Mouse (Mus musculus) G1E (cell line): Measurements from ENCODE around the gene Rasd2. TPM values are rescaled to one million over a fixed set of nuclear protein-coding genes. Genes with fewer than 3 reads are reported as not detected.
A peak's percentile ranks its signal among the peaks of the same experiment; 100 is the strongest.

Source experiments
- ATAC-seq: 2 replicates; pipeline ENCODE4 v1.8.0; 2016; ENCODE audit warnings: mild to moderate bottlenecking; ENCODE audit not compliant: insufficient number of reproducible peaks, poor library complexity, low FRiP score, severe bottlenecking; ENCODE audit errors: extremely low read depth
- DNase-seq: peaks from one replicate; pipeline ENCODE4 v3.0.0; 2012; ENCODE audit warnings: low spot score
- H3K27me3 ChIP-seq: 2 replicates; pipeline ENCODE4 v1.6.1; 2012; ENCODE audit warnings: mild to moderate bottlenecking, low read length, inconsistent platforms; ENCODE audit not compliant: insufficient read depth
- H3K36me3 ChIP-seq: replicated peaks from 2 replicates; pipeline ENCODE3; 2012; ENCODE audit warnings: mild to moderate bottlenecking, inconsistent platforms
- H3K4me1 ChIP-seq: 2 replicates; pipeline ENCODE4 v1.6.1; 2012; ENCODE audit warnings: low read depth, low read length, inconsistent platforms, mixed read lengths; ENCODE audit not compliant: insufficient read depth
- H3K4me3 ChIP-seq: 2 replicates; pipeline ENCODE4 v1.5.1; 2012; ENCODE audit warnings: low read depth, mild to moderate bottlenecking, inconsistent platforms, low read length, moderate library complexity, mixed read lengths
- H3K9me3 ChIP-seq: replicated peaks from 2 replicates; pipeline ENCODE4 v1.6.1; 2012; ENCODE audit warnings: inconsistent platforms
- CTCF ChIP-seq: IDR thresholded peaks from 2 replicates; pipeline ENCODE4 v1.5.1; 2012; ENCODE audit warnings: low read depth, low read length, inconsistent platforms, mixed read lengths
- GATA1 ChIP-seq: IDR thresholded peaks from 2 replicates; pipeline ENCODE4 v1.6.1; 2012; ENCODE audit warnings: borderline replicate concordance, low read length, inconsistent platforms, mixed read lengths
- GATA2 ChIP-seq: IDR thresholded peaks from 2 replicates; pipeline ENCODE4 v1.6.1; 2012; ENCODE audit warnings: low read depth, low read length, inconsistent platforms, borderline replicate concordance
- POLR2AphosphoS5 ChIP-seq: IDR thresholded peaks from 2 replicates; pipeline ENCODE4 v1.6.1; 2012; ENCODE audit warnings: low read depth, low read length, inconsistent platforms; ENCODE audit not compliant: insufficient replicate concordance
- TAL1 ChIP-seq: conservative IDR thresholded peaks from 2 replicates; pipeline ENCODE4 v1.6.1; 2012; ENCODE audit warnings: low read depth, low read length, inconsistent platforms, mixed read lengths
- polyA plus RNA-seq: library from polyadenylated mRNA; stranded (reverse); fragments of >175 nt; gene quantifications from 2 replicates; pipeline ENCODE4 v1.2.3, GENCODE M21; 2012
- total RNA-seq, 2 experiments: library from RNA; stranded (forward) in 1 of 2; stranded (reverse) in 1 of 2; fragments of 200-1000 nt in 1 of 2; fragments of >200 nt in 1 of 2; fragmentation: Nextera tagmentation in 1 of 2; gene quantifications; 2 replicates each; pipeline ENCODE4 v1.2.3; 2014 to 2017

Gene Rasd2
- total and polyA plus RNA-seq, 3 experiments = 0.11 TPM; not detected in 2

DNA sequence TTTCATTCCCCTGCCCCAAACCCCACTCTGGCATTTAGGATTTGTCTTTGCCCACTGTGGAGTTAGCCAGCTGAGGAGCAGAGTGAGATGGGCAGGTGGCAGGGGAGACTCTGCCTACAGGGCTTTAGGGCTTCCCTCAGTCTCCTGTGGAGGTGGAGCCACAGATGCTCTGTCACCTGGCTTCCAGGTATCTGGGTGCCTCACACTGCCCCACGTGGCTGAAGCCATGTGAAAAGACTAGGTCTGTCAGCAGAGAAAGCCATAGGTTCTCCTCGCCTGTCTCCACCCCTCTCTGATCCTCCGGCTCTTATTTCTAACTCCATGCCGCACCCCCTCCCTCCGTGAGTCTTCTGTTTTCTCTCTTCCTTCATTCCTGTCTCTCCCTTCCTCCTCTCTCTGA, 2.2 kb downstream of the Rasd2 start:
- Histone ChIP-seq H3K9me3 (peaks cover 14% of the 10 kb centered on the region), H3K27me3 (peaks cover 27% of the 10 kb centered on the region; the same call in 1 of the 2 replicates), H3K4me3 (no peak overlapping the region), H3K4me1 (no peaks in the 10 kb centered on the region), H3K36me3 (no peaks in the 10 kb centered on the region)
- TF ChIP-seq TAL1 (no peak), GATA2 (no peak), GATA1 (no peak), CTCF (no peak), POLR2AphosphoS5 (no peak)
- ATAC-seq (no peak), DNase-seq (no peak)

DNA sequence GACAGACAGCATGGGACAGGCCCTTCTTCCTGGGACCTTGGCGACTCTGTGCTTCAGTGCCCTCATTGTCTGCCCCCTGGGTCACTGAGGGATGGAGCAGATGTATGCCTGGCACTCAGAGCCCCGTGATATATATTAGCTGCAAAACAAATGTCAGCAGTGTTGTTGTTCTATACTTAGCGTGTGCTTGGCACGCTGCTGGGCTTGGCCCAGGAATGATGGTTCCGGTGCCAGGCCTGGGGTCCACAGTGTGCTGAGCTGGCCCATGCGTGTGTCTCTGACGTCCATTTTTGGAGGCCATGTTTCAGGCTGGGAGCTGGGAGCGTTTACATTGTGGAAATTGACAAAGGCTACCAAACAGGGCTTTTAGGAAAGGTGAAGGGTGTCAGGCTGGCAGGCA, 3.1 kb downstream of the Rasd2 start:
- H3K27me3 ChIP-seq = peaks cover 28% of the 10 kb centered on the region
- peak; percentile 0 for DNase-seq

DNA sequence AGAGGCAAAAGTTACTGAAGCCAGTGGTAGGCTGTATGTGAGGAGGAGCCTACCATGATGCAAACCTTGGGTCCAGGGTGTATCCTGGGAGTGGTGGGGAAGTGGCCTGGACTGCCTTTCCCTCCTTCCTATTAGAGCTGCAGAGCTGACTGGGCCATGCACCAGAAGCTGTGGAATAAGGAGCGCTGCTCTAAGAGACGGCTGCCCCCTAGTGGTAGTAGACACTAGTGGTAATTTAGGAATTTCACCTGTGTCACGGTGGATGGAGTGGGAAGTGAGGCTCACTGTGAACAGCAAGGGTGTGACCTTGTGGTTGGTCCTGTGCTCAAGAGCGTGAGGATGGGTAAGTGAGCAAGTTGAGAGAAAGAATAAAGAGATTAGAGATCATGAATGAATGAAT, 4.2 kb downstream of the Rasd2 start:
- no peak overlapping the region for H3K4me3 ChIP-seq
- ATAC-seq = peak; percentile 49; the same call in 1 of the 2 replicates
- TF ChIP-seq GATA2 = no peak
- TF ChIP-seq POLR2AphosphoS5 = no peak
- TF ChIP-seq GATA1 = no peak
- peak; percentile 70 for TF ChIP-seq CTCF
- no peak for TF ChIP-seq TAL1
- peak; percentile 61 for DNase-seq
- H3K4me1 ChIP-seq = no peaks in the 10 kb centered on the region
- peaks cover 10% of the 10 kb centered on the region for H3K9me3 ChIP-seq
- no peaks in the 10 kb centered on the region for H3K36me3 ChIP-seq
- H3K27me3 ChIP-seq = peaks cover 27% of the 10 kb centered on the region

More for the DNA sequence above, 3.1 kb downstream of the Rasd2 start:
- ATAC-seq = no peak
- TF ChIP-seq GATA1 (no peak), POLR2AphosphoS5 (no peak), GATA2 (no peak), TAL1 (no peak), CTCF (no peak)
- H3K4me3 ChIP-seq = no peak overlapping the region
- no peaks in the 10 kb centered on the region for H3K4me1 ChIP-seq
- no peaks in the 10 kb centered on the region for H3K36me3 ChIP-seq
- peaks cover 14% of the 10 kb centered on the region for H3K9me3 ChIP-seq

DNA sequence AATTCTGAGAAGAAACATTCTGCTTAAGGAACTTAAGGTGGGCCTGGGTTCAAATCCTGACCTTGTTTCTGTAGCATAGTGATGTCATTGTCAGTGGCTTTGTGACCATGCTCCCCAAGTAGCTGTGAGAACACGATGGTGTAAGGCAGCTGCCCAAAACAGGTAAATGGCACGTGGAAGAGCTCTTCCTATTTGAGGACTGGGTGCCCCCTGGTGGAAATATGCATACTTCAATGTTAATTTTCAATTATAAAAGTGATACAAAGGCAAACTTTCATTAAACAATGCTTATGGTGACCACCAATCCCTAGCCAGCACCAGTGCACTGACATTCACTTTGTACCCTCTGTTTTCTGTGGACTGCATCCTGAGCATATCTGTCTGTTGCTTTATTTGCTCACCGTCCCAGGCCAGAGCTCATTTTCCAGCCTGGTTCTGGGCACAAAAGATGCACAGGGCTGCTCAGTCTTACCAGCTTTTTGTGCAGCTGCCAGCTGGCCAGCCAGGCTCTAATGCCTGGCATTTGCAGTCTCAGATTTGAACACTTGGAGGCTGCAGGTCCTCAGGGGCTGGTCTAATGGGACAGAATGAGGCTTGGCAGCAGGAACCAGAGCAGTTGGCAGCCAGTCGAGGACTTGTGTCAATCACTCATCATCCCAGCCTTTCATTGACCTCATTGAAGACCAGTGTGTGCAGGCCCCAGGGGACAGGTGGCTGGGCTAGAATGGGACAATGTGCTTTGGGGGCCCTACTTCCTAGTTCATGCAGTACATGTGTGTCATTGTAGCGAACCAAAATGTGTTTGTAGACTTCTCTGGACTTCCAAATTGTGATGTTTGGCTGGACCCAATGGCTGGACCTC, 6.4 kb downstream of the Rasd2 start:
- peaks cover 14% of the 10 kb centered on the region for H3K27me3 ChIP-seq
- no peaks in the 10 kb centered on the region for H3K9me3 ChIP-seq
- DNase-seq = no peak
- no peaks in the 10 kb centered on the region for H3K36me3 ChIP-seq
- H3K4me3 ChIP-seq = no peak overlapping the region
- TF ChIP-seq TAL1 (no peak), POLR2AphosphoS5 (no peak), CTCF (0 out of 2 replicates have a peak, but pooled peaks have one; percentile 16), GATA1 (no peak), GATA2 (no peak)
- H3K4me1 ChIP-seq = 0 out of 2 replicates have a peak, but pooled peaks cover 2% of the 10 kb centered on the region
- ATAC-seq = no peak; the same call in 1 of the 2 replicates

DNA sequence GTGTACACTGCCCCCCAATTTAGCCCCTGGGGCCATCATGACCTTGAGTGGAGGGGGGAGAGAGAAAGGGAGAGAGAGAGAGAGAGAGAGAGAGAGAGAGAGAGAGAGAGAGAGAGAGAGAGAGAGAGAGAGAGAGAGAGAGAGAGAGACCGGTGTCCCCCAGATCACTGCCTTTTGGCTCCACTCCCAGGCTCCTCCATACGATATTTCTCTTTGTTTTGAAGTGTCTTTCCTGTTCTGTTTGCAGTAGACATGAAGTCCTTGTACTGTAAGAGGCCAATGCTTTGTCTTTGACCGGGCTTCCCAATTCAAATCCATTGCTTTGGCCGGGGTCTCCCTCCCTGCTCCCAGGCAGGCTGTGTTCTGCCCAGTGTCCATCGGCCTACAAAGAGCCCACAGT, 8.9 kb downstream of the Rasd2 start:
- Histone ChIP-seq H3K4me1 (0 out of 2 replicates have a peak, but pooled peaks cover 2% of the 10 kb centered on the region), H3K36me3 (no peaks in the 10 kb centered on the region), H3K4me3 (no peak overlapping the region), H3K27me3 (peaks cover 8% of the 10 kb centered on the region), H3K9me3 (no peaks in the 10 kb centered on the region)
- DNase-seq (no peak), ATAC-seq (no peak)
- TF ChIP-seq GATA1 (no peak), POLR2AphosphoS5 (no peak), CTCF (no peak), GATA2 (no peak)

DNA sequence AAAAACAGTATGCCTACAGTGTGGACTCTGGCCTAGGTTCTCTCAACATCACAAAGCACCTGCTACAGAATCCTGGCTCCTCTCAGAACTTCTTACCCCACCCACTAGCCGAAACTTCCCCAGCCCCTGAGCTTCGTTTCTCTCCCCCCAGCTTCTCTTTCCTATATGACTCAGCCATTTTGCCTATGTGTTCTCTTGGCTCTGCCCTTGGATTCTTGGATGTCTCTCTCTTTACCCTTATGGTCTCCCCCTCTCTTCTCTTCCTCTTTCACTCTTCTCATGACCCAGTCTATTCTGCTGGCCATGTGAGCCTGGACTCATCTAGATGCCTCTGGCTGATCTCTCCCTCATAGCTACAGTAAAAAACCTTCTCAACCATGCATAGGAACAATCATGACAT, 13.0 kb downstream of the Rasd2 start:
- no peaks in the 10 kb centered on the region for H3K9me3 ChIP-seq
- ATAC-seq (no peak), DNase-seq (no peak)
- no peaks in the 10 kb centered on the region for H3K36me3 ChIP-seq
- H3K4me3 ChIP-seq = no peak overlapping the region
- 0 out of 2 replicates have a peak, but pooled peaks cover 2% of the 10 kb centered on the region for H3K4me1 ChIP-seq
- no peak for TF ChIP-seq GATA2
- peaks cover 10% of the 10 kb centered on the region for H3K27me3 ChIP-seq
